Mouse (Mus musculus) spleen, adult 18-20 months (tissue): ENCODE data around the gene Syt2.

Source experiments
- DNase-seq, 2 experiments: peaks; one replicate each; pipeline ENCODE4 v3.0.0; 2022; ENCODE audit warnings: mixed read lengths in 2 of 2

Syt2 gene

DNA sequence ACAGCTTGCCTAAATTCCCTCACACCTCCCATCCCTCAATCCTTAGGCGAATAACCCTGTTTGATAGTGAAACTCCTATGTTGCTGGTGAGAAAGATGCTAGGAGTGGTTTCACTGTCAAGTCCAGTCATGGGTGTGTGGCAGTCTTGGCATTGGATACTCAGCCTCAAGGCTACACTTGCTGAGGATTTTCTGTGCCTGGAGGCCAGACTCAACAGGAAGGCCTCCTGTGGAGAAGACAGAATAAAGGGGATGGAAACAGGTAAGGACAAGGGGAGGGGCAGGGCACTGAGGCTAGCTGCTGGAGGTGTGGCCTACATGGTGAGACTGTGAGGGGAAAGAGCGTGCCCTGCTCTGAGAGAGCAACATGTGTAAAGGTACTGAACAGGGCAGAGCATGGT is 60.1 kb downstream of the Syt2 start:
- no peak for DNase-seq

DNA sequence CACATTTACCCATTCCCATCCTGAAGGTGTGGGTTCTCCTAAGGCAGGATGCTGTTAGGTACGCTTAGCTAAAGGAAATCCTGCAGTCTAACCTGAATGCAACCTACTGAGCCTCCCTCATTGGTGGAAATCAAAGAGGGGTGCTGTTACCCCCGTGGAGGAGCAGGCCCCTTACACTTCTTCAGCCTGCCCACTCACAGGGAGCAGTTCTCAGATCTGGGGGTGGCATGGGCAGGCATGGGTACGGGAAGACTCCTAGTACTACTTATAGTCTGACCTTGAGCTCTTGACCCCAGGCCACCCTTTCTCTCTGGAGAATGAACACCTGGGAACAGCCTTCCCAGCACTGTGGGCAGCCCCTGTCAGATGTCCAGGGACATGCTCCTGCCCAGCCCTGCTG is 61.0 kb downstream of the Syt2 start:
- no peak for DNase-seq

DNA sequence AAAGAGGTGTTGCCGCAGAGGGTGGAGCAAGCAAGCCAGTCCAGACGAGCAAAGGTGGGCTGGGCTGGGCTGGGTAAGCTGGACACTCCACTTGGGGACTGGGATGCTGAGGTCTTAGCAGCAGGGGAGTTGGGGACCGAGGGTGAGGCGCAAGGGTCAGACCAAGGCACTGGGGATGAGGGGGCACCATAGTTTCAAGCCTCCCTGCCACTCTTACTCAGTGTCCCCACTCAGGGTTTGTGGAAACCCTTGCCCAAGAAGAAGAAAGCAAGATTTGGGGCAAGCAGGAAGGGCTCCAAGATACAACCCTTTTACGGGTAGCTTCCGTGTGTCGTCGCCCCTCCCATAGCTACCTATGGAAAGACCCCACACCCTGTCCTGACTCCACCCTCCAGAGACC is 61.8 kb downstream of the Syt2 start:
- no peak for DNase-seq

DNA sequence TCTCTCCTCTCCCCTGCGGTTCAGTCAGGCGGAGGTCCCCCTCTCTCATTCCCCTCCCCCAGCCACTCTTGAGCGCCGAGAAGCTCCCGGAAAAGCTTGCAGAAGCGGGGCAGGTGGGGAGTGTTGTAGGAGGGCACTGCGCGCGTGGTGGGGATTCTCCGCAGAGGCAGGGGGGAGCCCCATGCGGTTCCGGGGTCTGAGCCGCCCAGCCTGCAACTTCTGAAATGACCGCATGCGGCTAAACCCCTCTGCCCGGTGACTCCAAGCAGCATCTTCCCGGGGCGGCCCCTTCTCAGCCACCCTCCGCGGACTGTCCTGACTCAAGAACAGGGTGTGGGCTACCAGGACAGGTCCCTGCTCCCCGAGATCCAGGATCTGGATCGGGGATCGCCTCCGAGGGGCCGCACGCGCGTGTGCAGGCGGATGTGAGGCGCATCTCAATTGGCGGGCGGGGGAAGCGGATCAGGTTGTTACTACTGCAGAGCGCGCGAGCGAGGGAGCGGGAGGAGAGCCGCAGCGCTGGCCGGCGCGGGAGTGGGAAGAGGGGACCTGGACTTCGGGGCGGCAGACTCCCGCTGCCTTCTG is 62.4 kb downstream of the Syt2 start:
- DNase-seq: peak; percentile 16 to 17

DNA sequence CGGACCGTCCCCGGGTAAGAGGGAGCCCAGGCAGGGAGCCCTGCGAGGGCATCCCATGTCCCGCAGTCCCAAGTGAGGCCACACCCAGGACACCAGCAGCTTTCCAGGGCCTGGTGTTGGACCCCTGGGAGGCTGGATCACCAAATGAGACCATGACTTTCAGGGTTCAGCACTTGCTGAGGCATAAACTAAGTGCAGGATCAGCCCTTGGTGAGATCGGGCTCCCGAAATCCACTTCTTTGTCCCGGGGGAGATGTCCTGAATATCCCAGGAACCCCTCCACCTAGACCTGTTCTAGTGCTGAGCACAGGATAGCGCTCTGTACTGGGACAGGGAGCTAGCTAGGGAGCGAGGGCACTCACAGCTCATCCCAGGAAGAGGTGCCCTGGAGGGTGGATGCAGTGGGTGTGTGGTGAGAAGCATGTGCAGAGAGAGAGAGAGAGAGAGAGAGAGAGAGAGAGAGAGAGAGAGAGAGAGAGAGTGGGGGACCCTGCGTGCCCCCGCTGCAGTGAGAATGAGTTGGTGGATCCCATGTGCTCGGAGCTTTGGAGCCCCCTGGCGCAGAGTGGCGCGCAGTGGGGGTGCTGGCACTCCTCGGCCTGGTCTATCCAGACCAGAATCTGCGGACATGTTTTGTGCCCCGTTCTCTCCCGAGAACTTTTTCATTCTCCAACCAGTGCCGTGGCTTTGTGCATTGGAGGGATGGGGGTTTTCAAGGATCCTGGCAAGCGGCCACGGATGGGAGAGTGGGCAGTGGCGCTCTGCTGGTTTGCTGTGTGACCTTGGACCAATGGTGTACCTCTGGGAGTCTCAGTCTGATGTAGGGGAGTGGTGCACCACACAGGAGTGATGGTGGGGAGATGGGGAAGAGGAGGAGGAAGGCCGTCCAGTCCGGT is 63.2 kb downstream of the Syt2 start:
- DNase-seq: no peak

DNA sequence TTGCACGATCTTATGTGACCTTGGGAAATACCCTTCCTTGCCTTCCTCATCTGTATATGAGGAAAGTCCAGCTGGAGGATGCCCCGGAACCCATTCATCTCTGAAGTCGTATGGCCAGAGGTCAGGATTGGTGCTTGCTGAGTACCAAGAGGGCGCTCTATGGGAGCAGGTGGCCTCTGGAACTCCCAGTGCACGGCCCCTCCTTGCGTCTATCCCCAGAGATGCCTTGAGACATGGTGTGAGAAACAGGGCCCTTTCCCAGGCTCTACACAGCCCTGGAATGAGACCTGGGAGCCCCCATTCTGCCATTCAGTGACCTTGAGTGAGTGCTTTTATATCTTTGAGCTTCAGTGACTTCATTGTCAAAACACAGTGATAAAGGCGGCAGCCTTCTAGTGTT is 64.6 kb downstream of the Syt2 start:
- DNase-seq: no peak

DNA sequence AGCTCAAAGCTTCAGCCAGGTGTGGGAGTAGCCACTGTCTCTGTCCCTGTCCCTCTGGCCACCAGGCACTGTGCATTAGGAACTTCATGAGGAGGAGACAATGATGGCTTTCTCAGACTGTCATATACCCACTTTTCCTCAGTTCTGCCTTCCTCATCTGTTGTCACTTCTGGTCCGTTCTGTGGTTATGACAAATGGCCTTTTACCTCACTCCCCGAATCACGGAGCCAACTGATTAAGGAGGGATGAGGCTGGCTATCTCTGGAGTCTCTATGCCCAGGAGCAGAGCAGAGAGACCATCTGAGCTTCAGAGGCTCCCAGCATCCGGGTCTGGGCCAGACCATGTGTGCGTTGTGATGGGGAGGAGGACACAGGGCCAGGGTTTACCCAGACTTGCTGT is 65.2 kb downstream of the Syt2 start:
- DNase-seq: no peak

DNA sequence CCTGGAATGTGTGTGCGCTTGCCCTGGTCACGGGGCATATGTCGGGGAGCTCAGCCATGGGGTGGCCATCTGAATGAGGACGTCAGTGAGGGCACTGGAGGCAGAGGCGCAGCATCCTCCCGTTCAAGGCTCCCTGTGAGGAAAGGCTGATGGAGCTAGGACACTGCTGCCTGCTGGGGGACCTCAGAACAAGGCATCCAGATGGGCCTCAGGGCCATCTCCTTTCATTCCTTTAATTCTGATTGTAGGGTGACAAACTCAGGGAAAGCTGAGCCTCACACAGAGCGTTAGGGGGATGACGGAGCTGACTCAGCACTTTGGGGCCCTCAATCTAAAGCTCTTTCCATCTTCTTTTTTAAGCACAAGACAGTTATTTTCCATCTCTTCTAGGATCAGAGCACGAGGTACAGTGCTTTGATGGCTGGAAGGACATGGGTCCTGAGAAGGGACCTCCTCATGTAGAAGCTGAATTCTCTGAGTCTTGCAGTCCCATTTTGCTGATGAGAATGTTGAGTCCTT is 66.4 kb downstream of the Syt2 start:
- no peak for DNase-seq

DNA sequence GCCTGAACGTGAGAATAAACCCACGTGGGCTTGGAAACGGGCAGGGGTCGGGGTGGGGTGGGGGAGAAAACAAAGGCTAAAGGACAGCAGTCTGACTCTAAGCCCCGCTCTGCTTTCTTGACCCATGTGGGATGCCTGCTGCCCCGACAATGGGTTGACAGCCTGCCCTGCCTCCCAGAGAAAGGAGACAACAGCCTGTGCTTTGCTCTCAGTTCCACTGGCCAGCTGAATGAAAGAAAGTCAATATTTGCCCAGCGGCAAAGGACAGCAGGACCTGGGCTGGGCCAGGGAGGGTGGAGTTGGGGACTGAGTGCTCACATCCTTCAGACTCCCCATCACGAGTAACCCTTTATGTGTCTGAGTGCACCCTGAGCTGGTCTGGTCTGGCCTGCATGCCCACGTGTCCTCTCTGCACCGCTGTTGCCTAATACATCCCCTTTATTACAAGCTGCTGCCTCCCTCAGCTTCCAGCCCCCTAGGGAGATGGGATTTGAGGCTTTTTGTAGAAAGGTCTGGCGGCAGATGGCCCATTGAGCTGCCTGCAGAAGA is 67.0 kb downstream of the Syt2 start:
- DNase-seq: no peak

DNA sequence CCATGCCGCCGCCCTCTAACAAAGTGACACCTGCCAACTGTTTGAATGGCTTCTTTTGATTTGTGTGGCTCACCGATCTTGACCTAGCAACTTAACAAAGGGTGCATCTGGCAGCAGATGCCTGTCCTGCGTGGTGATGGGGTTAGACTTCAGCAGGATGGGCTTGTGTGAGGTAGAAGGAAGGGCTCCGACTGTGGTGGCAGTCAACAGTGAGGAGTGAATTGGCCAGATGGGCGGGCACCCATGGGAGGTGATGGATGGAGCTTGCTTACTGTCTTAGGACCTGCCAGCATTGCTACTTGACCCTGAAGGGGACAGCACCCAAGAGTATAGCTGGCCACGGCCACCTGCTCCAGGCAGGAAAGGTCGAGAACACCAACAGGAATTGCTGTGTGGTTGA is 67.7 kb downstream of the Syt2 start:
- DNase-seq: no peak

DNA sequence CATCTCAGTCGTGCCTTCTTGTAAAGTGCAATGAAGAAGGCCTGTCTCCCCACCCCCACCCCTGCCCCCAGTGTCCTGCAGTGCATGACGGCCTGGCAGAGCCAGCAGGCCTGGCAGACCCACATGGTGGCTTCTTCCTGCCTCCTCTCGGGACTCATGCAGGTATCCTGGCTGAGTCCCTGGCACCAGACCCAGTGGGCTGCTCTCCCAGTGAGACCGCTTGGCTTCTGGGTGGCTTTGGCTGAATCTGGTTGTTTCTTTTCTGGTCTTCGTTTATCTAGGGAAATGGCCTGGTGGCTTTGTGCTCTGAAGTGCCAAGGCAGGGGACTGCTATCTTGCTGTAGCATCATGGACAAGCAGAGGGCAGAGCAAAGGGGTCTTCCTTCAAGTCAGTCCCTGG is 68.6 kb downstream of the Syt2 start:
- DNase-seq: no peak

DNA sequence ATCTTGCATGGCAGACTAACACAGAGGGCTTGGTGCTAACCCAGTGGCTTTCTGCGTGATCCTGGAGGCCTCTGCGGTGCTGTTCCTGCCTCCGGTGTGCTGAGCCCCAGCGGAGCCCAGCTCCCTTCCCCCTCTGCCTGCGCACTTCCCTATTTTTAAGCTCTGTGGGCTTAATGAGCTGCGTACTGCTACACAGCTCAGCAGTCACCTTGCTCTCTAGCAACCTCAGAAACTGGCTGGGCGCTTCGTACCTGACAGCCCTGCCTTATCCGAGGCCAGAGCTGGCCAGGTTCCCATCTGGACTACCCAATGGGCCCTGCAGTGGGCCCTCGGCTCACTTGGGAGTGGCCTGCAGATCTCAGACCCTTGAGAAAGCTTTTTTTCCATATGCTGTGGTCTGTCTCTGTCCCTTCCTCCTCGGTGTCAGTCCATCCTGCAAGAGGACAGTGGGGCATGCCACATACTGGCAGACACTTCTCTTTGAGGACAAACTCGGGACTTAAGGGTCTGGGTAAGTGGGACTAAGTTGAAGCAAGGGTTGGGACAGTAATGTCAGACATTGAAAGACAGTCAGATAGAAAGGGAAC is 73.3 kb downstream of the Syt2 start:
- DNase-seq: peak in 1 of 2 experiments; percentile 32

DNA sequence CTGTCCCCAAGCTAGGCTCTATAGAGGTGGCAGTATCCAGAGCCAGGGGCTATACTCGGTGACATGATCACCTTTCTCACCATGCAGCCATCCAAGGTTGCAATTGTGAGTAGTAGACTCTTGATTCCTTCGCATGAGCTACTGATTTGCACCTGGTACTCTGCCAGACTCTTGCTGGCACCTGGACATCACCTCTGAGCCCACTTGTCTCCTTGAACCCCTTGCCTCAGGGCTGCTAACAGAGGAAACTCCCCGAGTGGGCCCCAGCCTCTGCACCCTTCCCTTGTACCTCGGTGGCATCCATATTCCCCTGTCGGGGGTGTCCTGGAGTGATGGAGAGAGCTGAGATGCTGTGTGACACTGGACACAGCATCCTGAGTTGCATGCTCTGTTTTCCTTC is 75.0 kb downstream of the Syt2 start:
- no peak for DNase-seq

DNA sequence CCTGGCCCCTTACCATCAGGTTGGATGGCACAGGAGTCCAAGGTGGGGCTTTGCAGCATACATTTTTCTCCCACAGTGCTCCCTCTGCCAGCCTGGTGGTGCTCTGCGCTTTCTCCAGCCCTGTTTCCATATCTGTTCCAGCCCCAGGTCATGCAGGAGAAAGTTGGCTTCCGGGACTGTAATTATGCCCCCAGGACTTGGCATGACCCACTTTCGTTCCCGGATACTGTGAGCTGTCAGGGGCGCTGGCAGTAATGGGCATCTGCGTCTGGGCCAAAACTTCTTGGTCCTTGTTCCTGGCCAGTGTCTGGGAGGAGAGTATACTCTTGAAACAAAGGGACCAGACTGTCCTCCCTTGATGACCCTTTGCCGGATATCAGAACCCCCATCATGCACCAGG is 76.4 kb downstream of the Syt2 start:
- no peak for DNase-seq

DNA sequence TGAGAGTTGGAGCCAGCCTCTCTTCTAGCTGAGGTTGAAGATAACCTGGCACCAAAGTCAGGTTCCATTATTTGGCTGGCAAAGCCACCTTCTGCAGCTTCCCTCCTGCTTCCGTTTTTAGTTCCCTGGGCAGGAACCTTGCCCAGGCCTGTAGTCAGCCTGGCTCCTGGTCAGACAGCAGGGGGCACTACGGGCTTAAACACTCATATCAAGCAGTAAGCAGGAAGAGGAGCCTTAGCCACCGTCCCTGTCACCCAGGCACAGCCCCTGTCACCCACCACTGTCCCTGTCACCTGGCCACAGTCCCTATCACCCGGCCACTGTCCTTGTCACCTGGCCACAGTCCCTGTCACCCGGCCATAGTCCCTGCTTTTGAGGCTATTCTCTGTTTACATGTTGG is 78.8 kb downstream of the Syt2 start:
- DNase-seq: peak in 1 of 2 experiments; percentile 41

DNA sequence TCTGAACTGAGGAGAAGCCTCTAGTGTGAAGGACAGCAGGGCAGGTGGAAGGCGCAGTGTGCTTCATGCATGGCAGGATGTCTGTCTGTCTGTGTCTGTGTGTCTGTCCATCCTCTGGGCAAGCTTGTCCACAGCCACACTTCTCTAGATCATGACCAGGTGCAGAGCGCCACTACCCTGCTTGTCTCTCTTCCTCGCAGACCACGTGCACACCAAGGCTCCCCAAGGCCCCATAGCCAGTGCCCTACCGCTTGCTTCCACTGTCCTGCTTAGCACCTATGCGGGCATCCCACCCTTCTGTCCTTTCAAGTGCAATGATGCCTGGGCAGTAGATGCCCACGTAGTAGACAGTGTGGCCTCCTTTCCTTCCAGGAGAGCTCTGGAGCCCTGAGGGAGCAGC is 80.0 kb downstream of the Syt2 start:
- no peak for DNase-seq

DNA sequence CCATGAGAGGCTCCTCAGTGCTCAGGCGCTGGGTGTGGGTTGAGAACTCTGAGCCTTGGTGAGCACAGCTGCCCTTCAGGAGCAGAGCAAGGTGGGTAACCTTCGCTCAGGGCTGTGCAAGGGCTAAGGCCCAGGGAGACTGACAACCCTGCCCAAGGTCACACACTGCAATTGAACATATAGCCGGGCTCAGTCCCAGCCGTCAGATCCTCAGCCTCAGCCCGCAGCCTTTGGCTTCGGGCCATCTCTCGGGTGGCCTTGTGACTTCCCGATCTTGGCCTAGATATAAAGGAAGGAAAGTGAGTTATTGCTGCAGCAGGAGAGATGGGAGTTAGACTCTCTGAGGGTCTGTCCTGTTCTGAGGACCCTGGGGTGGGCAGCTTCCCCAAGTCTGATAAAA is 80.8 kb downstream of the Syt2 start:
- no peak for DNase-seq

DNA sequence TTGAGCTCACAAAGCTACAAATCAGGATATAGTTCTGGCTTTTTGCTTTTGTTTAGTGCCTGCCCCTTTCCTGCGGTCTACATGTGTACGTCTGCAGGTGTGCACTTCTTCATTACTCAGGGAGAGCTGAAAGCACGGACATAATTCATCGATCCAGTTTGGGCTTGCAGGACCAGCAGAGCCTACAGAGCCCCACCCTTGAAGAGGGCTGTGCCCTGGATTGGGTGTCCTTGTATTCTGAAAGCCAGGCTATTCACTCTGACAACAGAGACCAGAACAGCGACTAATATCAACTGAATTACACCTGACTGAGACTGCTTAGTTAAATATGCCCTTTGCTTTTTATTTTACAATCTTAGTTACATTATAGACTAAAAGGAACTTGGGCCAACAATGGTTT is 87.2 kb downstream of the Syt2 start:
- no peak for DNase-seq

DNA sequence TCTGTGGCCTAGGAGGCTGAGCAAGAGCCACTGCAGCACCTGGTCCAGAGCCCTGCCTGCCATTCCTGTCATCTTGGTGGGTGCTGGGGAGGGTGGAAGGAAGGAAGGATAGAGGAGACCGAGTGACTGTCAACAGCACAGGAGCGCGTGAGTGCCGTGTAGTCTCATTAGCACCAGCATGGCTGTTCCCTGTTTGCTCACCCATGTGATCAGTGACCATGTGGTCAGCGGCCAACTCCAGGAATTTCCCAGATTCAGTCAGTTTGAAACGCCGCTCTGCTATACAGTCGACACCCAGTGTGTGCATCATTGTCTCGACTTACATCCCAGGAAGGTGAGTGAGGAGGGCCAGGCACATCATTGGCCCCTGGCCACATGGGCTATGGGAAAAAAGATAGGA is 91.0 kb downstream of the Syt2 start:
- DNase-seq: no peak

DNA sequence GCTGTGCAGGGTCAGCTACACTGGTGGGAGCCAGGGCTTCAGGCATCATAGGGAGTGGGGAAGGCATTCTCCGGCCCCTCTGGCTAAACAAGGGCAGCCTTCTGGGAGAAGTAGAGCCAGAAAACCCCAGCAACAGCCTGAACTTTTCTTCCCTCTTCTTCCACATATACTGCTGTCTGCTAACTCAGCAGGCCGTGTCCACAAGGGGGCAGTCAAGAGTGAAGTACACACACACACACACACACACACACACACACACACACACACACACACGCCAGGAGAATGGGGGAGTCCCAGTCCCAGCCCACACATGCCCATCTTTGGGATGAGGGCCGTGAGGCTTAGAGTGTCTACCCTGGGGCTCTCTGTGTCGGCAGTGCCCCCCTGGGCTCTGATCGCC is 95.0 kb downstream of the Syt2 start:
- DNase-seq: no peak

DNA sequence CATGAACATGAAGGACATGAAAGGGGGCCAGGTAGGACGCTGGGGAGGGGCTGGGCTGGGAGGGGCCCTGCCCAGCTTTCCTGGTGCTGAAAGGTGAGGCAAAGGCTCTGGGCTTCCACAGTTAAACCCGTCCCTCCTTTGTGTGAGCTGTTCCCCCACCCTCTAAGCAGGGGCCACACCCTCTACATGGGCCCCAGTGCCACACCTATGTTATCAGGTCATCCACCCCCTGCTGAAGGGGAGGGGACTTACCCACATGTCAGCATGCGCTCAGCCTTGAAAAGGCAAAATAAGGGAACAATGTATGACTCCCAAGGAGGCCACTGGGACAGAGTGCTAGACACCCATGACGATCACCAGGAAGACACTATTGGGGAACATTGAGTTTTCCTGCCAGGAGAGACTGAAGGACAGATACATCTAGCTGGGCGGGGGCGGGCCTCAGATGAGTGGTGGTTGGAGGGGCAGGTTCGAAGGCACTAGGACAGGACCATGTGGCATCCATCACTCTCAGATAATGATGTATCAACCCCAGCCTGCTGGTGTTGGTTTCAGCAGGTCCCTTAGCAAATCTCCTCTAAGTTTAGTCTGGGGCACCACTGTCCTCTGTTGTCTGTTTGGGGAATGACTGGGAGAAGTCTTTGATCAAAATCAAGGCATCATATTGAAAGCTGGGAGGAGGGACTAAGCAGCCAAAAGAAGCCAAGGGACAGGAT is 95.6 kb downstream of the Syt2 start:
- DNase-seq: no peak

DNA sequence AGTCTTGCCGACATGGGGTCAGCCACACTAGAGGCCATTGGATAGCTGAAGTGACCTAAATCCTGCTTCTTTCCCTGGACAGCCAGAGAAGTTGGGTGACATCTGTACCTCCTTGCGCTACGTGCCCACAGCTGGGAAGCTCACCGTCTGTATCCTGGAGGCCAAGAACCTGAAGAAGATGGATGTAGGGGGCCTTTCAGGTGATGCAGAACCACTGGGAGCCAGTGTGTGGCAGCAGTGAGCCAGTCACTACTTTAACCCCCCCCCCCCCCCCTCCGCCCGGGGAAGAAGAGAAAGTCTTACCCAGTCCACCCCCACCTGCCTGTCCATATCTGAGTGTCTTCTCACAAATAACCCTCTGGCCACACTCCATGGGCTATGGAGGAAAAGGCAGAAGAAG is 99.2 kb downstream of the Syt2 start:
- peak in 1 of 2 experiments; percentile 31 for DNase-seq
